Mouse (Mus musculus): ENCODE measurements at regions not wholly inside any gene's neighbourhood (a gene's known extent, or its start where the extent isn't known, plus 50 kb on each side); places are given as distances from the start of the nearest gene placed in this dataset.

GRCm38 (mm10) chr12:15966631-15967030 lies 149.9 kb upstream of the Trib2 start:
- no peak for DNase-seq (ENCODE audit: low spot score)

GRCm38 (mm10) chr12:15965921-15966320 lies 149.2 kb upstream of the Trib2 start:
- DNase-seq (ENCODE audit: low spot score) = no peak

DNA sequence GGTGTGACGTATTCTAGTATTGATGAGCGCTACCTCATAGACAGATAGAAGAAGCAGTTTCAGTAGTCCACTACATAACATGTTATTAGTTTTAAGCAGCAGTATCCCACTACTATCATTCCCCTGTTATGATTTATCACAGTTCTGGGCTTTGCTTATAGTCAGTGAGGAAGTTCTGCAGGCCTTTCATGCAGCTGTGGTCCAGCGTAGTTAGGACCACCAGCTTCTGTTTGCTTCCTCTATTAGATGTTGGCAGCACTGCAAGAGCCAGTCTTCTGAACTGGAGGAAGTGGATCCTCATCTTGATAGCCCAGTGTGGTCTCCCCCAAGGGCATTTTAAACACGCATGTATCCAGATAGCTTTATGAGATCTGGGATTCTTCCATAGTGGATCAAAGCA lies 147.4 kb upstream of the Trib2 start:
- no peak for DNase-seq (ENCODE audit: low spot score)

- no peak for DNase-seq (ENCODE audit: low spot score)
Measured at GRCm38 (mm10) chr12:15961834-15962233, 145.1 kb upstream of the Trib2 start.

DNA sequence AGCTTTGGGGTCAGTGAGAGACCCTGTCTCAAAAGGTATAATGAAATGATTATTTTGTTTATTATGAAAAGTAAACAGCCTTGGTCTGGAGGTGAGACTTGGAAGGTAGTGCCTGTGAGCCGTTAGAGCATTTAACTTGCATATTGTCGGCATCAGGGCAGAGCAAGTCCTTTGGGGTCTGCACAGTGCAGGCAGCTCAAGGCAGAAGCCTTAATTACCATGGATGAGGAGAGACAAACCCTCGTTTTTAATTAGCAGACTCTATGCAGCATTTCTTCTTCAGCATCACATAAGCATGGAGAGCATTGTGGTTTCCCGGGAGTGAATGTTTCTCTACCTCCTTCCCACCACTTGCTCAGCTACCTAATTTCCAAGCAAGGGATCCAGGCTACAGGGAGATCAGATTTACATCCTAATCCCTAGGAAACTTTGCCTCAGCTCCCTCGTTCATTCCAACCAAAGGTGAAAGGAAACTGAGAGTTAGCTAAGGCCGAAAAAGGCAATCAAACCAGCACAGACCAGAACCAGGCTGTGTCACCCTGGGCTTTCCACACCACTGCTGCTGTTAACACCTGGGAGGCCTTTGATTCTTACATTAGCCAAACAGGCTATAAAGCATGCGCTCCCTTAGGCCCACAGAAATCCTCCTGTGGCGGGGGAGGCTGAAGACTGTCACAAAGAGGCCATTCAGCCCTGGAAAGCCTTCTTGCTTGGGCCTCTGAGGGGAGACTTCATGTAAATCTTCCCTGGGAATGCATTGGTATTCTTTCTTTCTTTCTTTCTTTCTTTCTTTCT lies 120.9 kb upstream of the Trib2 start:
- DNase-seq (ENCODE audit: low spot score) = no peak

GRCm38 (mm10) chr12:15932067-15932466 lies 115.3 kb upstream of the Trib2 start:
- no peak for DNase-seq (ENCODE audit: low spot score)

DNA sequence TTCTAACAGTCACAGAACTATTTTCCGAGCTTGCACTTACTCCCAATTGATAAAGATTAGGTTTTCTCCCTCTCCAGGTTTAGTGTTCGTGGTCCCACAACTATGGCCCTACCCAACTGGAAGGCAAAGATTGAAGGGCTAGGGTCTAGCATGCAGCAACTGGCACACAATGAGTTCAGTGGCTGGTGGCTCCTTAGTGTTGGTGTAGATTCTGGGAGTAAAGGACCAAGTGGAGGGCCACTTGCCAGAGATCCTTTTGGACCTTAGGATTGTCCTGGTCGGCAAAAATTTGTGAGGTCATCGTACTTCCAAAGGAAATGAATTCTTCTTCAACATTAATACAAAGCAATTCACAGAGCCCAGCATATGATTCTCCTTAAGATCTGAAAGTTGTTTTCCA lies 114.8 kb upstream of the Trib2 start:
- DNase-seq (ENCODE audit: low spot score) = no peak

DNA sequence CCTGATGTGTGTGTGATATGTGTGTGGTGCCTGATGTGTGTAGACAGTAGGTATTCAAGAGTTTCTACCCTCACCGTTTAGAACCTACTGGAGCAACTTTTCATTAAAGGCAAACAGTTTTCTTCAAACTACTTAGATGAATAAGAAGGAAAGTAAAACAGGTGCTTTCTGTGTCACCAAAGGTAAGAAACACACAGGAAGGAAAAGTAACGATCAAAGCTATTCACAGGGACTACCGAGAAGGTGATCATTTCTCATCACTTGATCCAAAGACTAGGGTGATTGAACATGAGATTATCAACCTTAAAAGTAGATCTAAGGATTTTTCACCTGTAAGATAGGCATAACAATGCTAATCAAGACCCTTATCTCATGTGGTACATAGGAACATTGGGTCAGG lies 113.4 kb upstream of the Trib2 start:
- no peak for DNase-seq (ENCODE audit: low spot score)

- no peak for DNase-seq (ENCODE audit: low spot score)
Measured at GRCm38 (mm10) chr12:15929541-15929940, 112.8 kb upstream of the Trib2 start.

DNA sequence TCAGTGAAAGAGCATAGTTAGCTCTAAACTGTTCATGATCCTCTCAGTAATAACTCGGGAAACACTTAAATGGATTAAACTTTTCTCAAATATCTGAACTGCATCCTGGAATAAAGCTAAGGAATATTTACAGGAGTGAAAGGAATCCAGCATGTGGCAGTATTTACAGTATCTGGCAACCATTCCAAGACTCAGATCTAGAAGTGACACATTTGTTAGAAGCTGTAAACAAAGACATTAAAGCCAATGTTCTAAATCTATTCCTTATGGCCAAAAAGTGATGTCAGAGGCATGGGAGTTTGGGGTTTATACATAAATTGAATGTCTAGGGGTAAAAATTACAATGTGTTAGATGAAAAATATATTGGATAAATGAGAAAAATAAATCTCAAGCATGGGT lies 101.6 kb upstream of the Trib2 start:
- no peak for DNase-seq (ENCODE audit: low spot score)

GRCm38 (mm10) chr12:15912959-15913358 lies 96.2 kb upstream of the Trib2 start:
- no peak for DNase-seq (ENCODE audit: low spot score)

DNA sequence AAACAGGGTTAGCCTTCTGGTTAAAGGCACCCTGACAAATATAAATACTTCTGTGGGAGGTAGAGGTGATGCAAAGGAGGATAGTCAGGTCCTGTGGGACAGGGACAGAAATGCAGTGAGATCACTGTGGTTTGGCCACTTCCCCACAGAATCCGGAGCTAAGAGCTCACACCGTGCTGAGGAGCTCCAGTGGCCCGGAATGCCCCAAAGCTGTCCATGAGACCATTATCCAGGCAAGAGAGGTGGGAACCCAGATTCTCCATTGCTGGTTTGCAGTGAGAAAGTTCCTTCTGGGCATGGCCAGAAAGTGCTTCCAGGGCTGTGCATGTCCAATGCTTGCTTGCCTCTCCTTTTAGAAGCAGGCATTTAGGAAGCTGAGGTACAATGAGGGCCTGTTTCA lies 95.8 kb upstream of the Trib2 start:
- DNase-seq (ENCODE audit: low spot score) = no peak

DNA sequence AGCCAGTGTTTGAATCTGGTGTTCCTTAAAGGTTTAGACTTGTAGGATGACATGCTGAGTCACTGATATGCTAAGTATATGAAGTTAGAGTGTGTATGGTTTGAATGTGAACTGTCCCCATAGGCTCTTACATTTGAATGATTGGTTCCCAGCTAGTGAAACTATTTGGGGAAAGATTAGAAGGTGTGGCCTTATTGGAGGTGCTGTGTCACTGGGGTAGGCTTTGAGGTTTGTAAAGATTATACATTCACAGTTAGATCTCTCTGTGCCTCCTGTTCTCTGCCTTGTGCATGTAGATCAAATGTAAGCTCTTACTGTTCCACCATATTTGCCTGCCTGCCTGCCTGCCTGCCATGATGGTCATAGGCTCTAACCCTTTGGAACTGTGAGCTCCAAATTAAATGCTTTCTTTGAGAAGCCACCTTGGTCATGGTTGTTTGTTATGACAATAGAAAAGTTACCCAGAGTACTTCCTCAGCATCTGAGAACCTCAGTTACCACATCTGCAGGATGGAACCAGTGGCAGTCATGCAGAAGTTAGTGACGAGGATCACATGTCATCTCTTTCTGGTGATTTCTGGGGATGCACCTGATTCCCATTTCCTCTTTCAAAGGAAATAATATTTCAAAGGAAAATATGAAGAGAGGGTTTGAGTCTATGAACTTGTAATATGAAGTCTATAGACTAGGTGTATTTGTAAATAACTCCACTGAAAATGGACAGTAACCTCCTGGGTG lies 94.7 kb upstream of the Trib2 start:
- no peak for DNase-seq (ENCODE audit: low spot score)

DNA sequence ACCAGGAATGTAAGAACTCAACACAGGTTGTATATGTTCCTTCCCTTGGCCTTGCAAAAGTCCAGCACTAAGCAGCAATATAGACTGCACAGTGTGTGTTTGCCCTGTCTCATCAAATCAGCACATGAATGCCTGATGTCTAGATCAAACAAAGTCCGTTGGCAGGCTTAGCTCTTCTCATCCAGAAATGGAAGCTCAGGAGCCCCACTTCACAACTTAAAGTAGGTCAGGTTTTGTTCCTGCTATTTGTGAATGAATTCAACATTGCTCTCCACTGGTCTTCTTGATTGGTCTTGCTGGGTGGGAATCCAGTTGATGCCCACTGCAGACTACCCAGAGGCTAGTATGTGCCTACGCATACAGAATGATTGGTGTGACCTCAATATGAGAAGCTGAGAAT lies 80.8 kb upstream of the Trib2 start:
- no peak for DNase-seq (ENCODE audit: low spot score)

DNA sequence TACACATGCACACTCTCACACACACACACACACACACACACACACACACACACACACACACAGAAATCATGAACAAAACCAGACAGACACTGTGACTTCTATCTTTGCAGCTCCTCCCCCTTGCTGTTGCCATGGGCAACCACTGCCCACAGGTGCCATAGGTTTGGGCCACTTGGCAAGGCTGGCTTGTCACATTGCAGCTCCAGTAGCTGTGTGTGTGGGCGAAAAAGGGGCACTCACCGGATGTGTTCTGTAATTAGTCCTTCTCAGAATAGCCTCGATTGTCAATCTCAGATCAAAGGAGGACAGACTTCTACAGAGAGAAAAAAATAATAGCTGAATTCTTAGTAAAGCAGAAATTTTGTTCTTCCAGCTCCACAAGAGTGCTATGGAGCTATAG lies 79.8 kb upstream of the Trib2 start:
- no peak for DNase-seq (ENCODE audit: low spot score)

DNA sequence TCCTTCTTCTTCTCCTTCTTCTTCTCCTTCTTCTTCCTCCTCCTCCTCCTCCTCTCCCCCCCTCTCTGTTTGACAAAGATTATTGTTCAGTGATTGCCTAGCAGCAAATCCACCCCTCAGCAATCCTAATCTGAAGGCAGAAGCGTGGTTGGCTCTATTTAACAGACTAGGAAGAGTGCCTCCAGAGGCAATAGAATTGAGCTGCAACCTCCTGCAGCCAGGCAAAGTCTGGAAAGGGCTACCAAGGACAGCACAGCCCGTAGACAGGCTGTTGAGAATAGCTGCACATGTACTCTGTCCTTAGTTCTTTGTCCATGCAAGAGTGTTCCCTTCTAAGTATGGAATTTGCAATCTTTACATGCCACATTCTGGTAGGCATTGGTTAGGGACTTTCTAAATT lies 78.5 kb upstream of the Trib2 start:
- no peak for DNase-seq (ENCODE audit: low spot score)

- DNase-seq (ENCODE audit: low spot score) = no peak
Measured at GRCm38 (mm10) chr12:15890591-15890990, 73.9 kb upstream of the Trib2 start.

- no peak for DNase-seq (ENCODE audit: low spot score)
Measured at GRCm38 (mm10) chr12:15879907-15880430, 63.2 kb upstream of the Trib2 start.

Data from testis, postnatal 10 days (tissue).